Mouse (Mus musculus) gastrocnemius, postnatal 14 days (tissue): ENCODE measurements at regions not wholly inside any gene's neighbourhood (a gene's known extent, or its start where the extent isn't known, plus 50 kb on each side); places are given as distances from the start of the nearest gene placed in this dataset.
A peak's percentile ranks its signal among the peaks of the same experiment; 100 is the strongest.

Source experiments
- DNase-seq: peaks from one replicate; pipeline ENCODE4 v3.0.0; 2021; ENCODE audit warnings: mixed read lengths
- intact Hi-C: fragments of 180-260 bp; cut with DNase I; formaldehyde crosslinking; loops from one replicate; pipeline ENCODE4 v1.15.1; 2025; ENCODE audit warnings: low total_unique reads

GRCm38 (mm10) chr12:25379996-25380395 lies 283.1 kb upstream of the Id2 start:
- intact Hi-C loops: no loop called here
- no peak for DNase-seq

GRCm38 (mm10) chr12:25379016-25379415 lies 282.1 kb upstream of the Id2 start:
- no peak for DNase-seq
- intact Hi-C loops: no loop called here

- no peak for DNase-seq
- intact Hi-C loops: no loop called here
Observed at GRCm38 (mm10) chr12:25378036-25378645, 281.2 kb upstream of the Id2 start.

- intact Hi-C loops: no loop called here
Observed at GRCm38 (mm10) chr12:25376451-25376850, 279.5 kb upstream of the Id2 start.

GRCm38 (mm10) chr12:25367541-25367940 lies 270.6 kb upstream of the Id2 start:
- intact Hi-C loops: no loop called here
- DNase-seq: no peak

More at GRCm38 (mm10) chr12:25376451-25376850, 279.5 kb upstream of the Id2 start:
- DNase-seq: no peak

GRCm38 (mm10) chr12:25365600-25366267 lies 268.8 kb upstream of the Id2 start:
- no peak for DNase-seq
- intact Hi-C loops: no loop called here

GRCm38 (mm10) chr12:25364966-25365568 lies 268.1 kb upstream of the Id2 start:
- peak; percentile 8 for DNase-seq
- intact Hi-C loops: no loop called here

- intact Hi-C loops: no loop called here
- DNase-seq: peak; percentile 8
Observed at GRCm38 (mm10) chr12:25363839-25364238, 266.9 kb upstream of the Id2 start.

- intact Hi-C loops: no loop called here
- peak; percentile 7 for DNase-seq
Observed at GRCm38 (mm10) chr12:25363341-25363740, 266.4 kb upstream of the Id2 start.

- intact Hi-C loops: no loop called here
- DNase-seq: no peak
Observed at GRCm38 (mm10) chr12:25362771-25363170, 265.8 kb upstream of the Id2 start.

- DNase-seq: no peak
- intact Hi-C loops: no loop called here
Observed at GRCm38 (mm10) chr12:25360726-25361125, 263.8 kb upstream of the Id2 start.

GRCm38 (mm10) chr12:25359931-25360330 lies 263.0 kb upstream of the Id2 start:
- intact Hi-C loops: no loop called here
- no peak for DNase-seq

GRCm38 (mm10) chr12:25358846-25359525 lies 262.0 kb upstream of the Id2 start:
- intact Hi-C loops: no loop called here
- DNase-seq: no peak

- no peak for DNase-seq
- intact Hi-C loops: no loop called here
Observed at GRCm38 (mm10) chr12:25356774-25357173, 259.8 kb upstream of the Id2 start.

- no peak for DNase-seq
- intact Hi-C loops: no loop called here
Observed at GRCm38 (mm10) chr12:25355217-25355616, 258.3 kb upstream of the Id2 start.

GRCm38 (mm10) chr12:25353402-25353896 lies 256.5 kb upstream of the Id2 start:
- intact Hi-C loops: no loop called here

GRCm38 (mm10) chr12:25352160-25352559 lies 255.2 kb upstream of the Id2 start:
- DNase-seq: no peak
- intact Hi-C loops: no loop called here

More at GRCm38 (mm10) chr12:25353402-25353896, 256.5 kb upstream of the Id2 start:
- DNase-seq: no peak

GRCm38 (mm10) chr12:25344354-25344753 lies 247.4 kb upstream of the Id2 start:
- DNase-seq: no peak
- intact Hi-C loops: no loop called here

- DNase-seq: no peak
- intact Hi-C loops: no loop called here
Observed at GRCm38 (mm10) chr12:25338771-25339170, 241.8 kb upstream of the Id2 start.

GRCm38 (mm10) chr12:25335930-25336329 lies 239.0 kb upstream of the Id2 start:
- no peak for DNase-seq
- intact Hi-C loops: no loop called here
